Mouse (Mus musculus): ENCODE data around the gene Nol7.

The Nol7 gene

DNA sequence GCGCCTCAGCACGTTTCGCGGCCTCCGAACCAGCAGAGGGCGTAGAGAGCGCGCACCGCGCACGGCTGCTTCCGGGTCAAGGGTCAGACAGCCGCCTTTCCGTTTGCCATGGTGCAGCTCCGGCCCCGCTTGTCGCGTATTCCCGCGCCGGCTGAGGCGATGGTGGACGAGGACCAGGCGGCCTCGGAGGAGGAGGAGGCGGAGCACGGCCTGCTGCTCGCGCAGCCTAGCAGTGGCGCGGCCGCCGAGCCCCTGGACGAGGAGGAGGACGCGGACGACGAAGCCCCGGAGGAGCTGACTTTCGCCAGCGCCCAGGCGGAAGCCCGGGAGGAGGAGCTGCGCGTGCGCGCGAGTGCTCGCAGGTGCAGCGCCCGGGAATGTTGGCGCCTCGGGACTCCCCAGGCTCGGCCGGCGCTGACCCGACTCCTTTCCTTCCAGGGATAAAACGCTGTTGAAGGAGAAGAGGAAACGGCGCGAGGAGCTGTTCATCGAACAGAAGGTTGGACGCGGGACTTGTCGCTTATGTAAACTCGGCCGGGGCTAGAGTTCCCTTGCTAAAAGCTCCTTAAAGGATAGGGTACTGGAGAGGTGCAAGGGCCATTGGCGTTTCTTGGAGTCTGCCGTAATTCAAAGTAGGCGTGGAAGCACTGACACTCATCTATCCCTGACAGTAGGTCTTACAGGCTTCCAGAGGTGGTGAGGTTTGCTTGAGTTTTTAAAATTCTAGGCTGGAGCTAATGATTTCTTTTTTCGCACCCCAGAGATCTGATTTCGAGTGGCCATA, at the start of gene Nol7:
Gene Nol7 (plus strand): TSS at position 94 of the 784 bp plus-strand sequence.
- in situ Hi-C loops (cut with MboI, MseI), result loop anchor here in 1 of 2 experiments (5.0 kb wide), 1 partner anchor 216 kb away; no protein-coding TSS in a partner anchor

DNA sequence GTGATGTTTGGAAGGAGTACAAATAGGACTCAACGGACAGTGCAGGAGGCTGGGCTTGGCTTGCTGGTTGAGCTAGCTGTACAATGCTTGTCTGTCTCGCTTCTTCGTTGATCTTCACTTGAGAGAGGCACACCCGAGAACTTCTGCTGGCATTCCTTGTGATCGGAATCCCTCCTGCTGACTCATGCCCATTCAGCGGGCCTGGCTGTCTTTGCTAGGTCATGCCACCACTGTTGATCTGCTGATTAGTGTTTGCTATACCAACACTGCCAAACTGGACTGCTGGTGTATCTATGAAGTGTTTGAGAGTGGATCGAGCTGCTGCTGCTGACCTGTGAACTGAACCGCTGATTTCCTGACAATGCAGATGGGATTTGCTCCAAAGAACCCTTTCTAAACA, 48.8 kb upstream of the Nol7 start:
- in situ Hi-C loops (cut with MboI, MseI), result loop anchor here in 1 of 2 experiments (25.0 kb wide), 1 partner anchor 512 kb away; no protein-coding TSS in a partner anchor

GRCm38 (mm10) chr13:43350489-43351169, 47.6 kb upstream of the Nol7 start:
- in situ Hi-C loops (cut with MboI, MseI), result no loop called here

- in situ Hi-C loops (cut with MboI, MseI), result no loop called here
These were observed 44.8 kb upstream of the Nol7 start for GRCm38 (mm10) chr13:43353356-43353755.

GRCm38 (mm10) chr13:43354362-43354761, 43.8 kb upstream of the Nol7 start:
- in situ Hi-C loops (cut with MboI, MseI), result no loop called here

GRCm38 (mm10) chr13:43356346-43357125, 41.7 kb upstream of the Nol7 start:
- in situ Hi-C loops (cut with MboI, MseI), result no loop called here

DNA sequence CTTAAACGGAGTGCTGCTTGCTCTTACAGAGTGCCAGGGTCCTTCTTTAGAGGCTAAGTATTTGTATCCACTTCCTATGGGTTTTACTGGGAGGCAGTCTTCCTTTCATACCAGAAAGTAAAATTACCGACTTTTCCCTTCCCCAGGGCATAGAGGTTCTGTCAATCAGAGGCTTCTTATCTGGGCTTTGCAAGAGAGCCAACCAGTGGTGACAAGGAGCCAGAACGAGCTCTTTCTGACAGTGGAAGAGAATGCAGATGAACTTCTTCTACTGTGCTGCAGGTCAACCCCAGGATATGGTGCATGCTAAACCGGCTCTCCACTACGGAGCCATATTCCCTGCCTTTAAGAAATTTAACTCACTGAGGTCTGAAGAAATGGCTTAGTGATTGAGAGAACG, 37.7 kb upstream of the Nol7 start:
- in situ Hi-C loops (cut with MboI, MseI), result loop anchor here in 1 of 2 experiments (10.0 kb wide), 1 partner anchor 354 kb away; no protein-coding TSS in a partner anchor

- in situ Hi-C loops (cut with MboI, MseI), result loop anchor here in 1 of 2 experiments (10.0 kb wide), 1 partner anchor 352 kb away; no protein-coding TSS in a partner anchor
These were observed 35.8 kb upstream of the Nol7 start for GRCm38 (mm10) chr13:43362353-43362752.

DNA sequence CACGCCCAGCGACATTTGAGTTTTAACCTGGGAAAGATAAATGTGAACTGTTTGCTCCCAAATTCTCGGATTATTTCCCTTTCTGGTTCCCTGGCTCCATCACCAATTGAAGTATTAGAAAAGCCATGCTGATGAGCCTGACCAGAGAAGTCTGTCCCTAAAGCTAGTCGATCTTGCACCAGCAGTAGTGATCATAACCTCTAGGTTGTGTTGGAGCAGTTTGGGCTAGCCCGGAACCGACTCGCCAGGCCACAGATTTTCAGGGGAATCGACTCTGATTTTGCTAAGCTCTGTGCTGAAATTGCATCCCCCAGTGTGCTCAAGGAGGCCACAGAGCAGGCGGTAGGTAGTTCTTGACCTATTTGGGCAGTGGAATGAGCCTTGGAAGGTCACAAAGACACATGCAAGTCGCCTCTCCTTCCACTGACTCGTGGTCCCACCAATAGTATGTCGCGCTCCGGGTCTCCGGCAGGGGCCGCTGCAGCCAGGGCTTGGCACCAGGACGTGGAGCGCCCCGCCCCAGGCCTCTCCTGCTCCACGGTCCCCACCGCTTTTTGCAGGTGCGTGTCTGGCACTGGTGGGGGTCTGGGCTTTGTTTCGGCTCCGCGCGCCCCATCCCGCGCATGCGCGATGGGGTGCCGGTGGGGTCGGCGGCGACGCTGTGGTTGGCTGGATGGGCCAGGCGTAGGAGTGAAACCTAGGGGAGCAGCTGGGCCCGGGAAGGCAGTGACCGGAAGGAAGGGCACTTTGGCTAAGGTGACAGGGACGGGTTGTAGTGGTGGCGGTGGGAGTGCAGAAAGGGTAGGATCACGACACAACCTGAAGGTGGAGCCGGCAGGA, 33.0 kb upstream of the Nol7 start, which contains the start of gene Sirt5:
Gene Sirt5 (plus strand): TSS at position 512 of the 840 bp plus-strand sequence.
- in situ Hi-C loops (cut with MboI, MseI), result loop anchor here in 1 of 2 experiments (10.0 kb wide), 1 partner anchor 350 kb away; no protein-coding TSS in a partner anchor

DNA sequence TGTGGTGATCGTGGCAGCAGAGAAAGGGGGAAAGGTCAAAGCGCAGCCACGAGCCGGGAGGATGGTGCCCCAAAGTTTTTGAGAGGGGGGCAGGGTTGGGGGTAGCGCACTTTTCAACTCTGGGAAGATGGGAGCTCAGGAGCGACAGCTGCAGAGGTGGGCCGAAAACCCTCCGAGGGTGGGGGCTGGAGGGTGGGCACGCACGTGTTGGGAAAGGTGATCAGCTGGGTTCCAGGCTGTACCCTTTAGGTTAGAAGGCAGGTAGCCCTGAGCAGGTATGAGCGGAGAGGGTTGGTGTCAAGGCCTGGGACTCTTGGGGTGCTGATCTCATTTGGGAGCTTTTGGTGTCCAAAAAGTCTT, 32.4 kb upstream of the Nol7 start:
- in situ Hi-C loops (cut with MboI, MseI), result loop anchor here in 1 of 2 experiments (10.0 kb wide), 1 partner anchor 349 kb away; no protein-coding TSS in a partner anchor

DNA sequence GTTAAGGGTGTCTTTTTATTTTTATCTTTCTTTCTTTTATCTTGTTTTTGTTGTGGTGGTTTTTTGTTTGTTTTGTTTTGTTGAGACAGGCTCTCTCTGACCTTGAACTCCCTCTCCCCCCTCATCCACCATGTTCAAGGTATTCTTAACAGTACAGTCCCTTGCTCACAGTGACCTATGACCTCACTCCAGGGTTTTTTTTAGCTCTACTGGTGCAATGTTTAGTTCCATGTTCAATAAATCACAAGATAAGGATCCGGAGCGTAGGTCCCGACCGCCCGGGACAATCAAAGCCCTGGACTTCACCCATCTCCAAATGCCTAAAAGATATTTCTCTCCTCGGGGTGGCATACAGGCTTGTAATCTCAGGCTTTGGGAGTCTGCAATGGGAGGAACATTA, 28.1 kb upstream of the Nol7 start:
- in situ Hi-C loops (cut with MboI, MseI), result no loop called here

DNA sequence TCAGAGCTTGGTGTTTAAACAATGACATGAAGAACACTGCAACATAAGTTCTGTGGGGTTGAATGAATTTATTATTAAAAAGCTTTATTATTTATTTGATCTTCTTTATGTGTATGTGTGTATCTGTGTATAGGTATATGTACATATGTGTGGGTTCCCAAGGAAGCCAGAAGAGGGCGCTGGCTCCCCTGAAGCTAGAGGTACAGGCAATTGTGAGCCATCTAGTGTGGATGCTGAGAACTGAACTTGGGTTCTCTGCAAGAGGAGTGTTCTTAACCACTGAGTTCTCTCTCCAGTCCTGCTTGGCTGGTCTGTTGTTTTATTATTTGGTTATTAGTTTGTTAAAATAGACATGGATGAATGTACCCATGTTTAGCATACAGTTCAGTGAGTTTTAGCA, 25.3 kb upstream of the Nol7 start:
- in situ Hi-C loops (cut with MboI, MseI), result no loop called here

- in situ Hi-C loops (cut with MboI, MseI), result no loop called here
These were observed 24.0 kb upstream of the Nol7 start for GRCm38 (mm10) chr13:43374205-43374604.

- in situ Hi-C loops (cut with MboI, MseI), result no loop called here
These were observed 23.2 kb upstream of the Nol7 start for GRCm38 (mm10) chr13:43374918-43375432.

GRCm38 (mm10) chr13:43379989-43380388, 18.2 kb upstream of the Nol7 start:
- in situ Hi-C loops (cut with MboI, MseI), result no loop called here

DNA sequence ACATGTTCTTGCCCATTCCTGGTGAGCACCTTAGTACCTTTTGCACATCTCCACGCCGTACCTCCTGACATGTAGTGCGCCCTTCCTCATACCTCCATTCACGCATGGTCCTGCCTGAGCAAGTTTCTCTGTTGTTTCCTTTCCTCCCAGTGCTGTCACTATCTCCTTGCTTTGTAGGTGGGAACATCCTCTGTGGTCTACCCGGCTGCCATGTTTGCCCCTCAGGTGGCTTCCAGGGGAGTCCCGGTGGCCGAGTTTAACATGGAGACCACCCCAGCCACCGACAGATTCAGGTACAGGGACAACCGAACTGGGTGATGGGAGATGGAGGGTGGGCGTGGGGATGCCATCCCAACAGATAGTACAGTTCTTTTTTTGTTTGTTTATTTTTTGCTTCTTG, 12.9 kb upstream of the Nol7 start:
- in situ Hi-C loops (cut with MboI, MseI), result no loop called here

- in situ Hi-C loops (cut with MboI, MseI), result loop anchor here in 1 of 2 experiments (5.0 kb wide), 1 partner anchor 215 kb away; no protein-coding TSS in a partner anchor
These were observed 392 bp upstream of the Nol7 start for GRCm38 (mm10) chr13:43397700-43398296.

DNA sequence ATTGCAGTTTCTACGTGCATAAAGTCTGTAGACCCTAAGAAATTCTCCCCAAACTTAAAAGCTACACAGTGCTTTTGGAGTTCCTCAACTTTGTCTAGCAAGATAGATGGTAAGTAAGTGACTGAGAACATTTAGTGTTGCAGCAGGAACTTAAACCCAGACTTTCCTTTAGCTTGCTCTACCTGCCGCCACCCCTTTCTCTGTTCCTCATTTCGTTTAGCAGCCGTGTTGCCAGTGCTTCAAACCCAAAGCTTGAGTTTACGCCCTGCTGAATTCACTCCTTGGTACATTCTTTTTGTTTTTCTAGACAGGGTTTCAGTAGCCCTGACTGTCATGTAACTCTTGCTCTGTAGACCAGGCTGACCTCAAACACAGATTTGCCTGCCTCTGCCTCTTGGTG, 1.4 kb downstream of the Nol7 start:
- in situ Hi-C loops (cut with MboI, MseI), result loop anchor here in 1 of 2 experiments (5.0 kb wide), 1 partner anchor 217 kb away; no protein-coding TSS in a partner anchor

DNA sequence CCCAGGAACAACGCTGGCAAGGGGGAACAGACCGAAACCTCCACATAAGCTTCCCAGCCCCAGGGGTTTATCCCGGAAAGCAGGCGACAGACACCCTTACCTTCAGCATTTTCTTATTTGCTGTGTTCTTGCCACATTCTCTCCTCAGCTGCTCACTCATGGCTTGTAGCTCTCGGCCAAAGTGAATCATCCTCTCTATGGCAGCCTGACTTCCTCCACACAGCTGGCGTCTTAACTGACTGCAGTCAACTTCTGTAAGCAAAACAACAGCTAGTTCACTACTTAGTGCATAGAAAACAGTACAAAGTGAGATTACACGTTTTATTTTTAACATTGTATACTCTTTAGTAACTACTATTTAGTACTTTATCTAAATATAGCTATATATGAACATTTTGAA, 14.1 kb downstream of the Nol7 start:
- in situ Hi-C loops (cut with MboI, MseI), result no loop called here

GRCm38 (mm10) chr13:43413611-43414010, 15.4 kb downstream of the Nol7 start:
- in situ Hi-C loops (cut with MboI, MseI), result no loop called here

All from T-helper 17 cell (primary cell).